Mouse (Mus musculus) brain, embryonic 14.5 days (tissue): Measurements from ENCODE around the gene Nxf1. TPM values are rescaled to one million over a fixed set of nuclear protein-coding genes. Genes with fewer than 3 reads are reported as not detected.
"Not testable (repeated sequence)": the region's sequence is repeated elsewhere in the genome, so short reads cannot be mapped to it uniquely, and the experiment has no call there.

Source experiments
- DNase-seq: peaks from one replicate; pipeline ENCODE4 v3.0.0-alpha.2; 2011; ENCODE audit warnings: low read depth
- CTCF ChIP-seq: fragments of 200-500 bp; IDR thresholded peaks from 2 replicates; pipeline ENCODE4 v1.5.1; 2012; ENCODE audit warnings: inconsistent platforms, mild to moderate bottlenecking, moderate library complexity, borderline replicate concordance; ENCODE audit not compliant: insufficient read depth, insufficient read length; ENCODE audit errors: extremely low read depth
- POLR2A ChIP-seq: fragments of 200-500 bp; IDR thresholded peaks from 2 replicates; pipeline ENCODE4 v1.6.1; 2012; ENCODE audit warnings: mild to moderate bottlenecking, inconsistent platforms, borderline replicate concordance; ENCODE audit not compliant: poor library complexity, insufficient read depth, insufficient read length, severe bottlenecking; ENCODE audit errors: extremely low read depth
- polyA plus RNA-seq: library from polyadenylated mRNA; depleted of rRNA; stranded (reverse); fragments of >200 nt; gene quantifications from 2 replicates; pipeline ENCODE4 v1.2.3, GENCODE M21; 2012

The Nxf1 gene
- polyA plus RNA-seq, 1 experiment: 176 TPM

DNA sequence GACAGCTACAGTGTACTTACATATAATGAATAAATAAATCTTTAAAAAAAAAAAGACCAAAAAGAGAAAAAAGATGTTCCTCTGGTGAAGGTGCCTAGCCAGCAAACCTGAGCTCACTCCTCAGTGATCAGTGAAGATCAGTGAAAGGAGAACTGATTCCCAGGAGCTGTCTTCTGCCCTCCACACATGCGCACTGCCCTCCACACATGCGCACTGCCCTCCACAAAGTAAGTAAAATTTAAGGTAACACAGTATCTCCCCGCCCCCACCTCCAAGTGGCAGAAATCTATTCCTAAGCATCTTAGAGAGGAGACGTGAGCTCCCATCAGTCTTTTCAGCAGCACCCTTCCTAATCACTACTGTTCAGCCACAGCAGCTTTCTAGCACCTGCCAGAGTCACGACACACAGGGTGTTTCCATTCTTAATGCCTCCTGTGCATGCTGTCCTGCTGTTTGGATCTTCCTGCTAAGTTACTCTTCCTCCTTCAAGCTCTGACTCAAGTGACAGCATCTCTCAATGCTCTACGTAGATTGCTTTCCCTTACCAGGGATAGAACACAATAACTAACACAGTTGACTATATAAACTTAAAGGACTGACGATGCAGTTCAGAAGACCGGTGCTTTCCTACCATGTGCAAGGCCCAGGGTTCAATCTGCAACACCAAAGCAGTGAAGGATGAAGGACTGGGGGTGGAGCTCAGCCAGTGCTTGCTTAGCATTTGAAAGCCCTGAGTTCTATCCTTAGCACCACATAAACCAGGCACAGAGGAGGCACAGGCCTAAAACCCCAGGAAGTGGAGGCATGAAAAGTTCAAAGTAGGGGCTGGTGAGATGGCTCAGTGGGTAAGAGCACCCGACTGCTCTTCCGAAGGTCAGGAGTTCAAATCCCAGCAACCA, 40.8 kb upstream of the Nxf1 start:
- TF ChIP-seq POLR2A (no peak), CTCF (no peak)
- DNase-seq: no peak

DNA sequence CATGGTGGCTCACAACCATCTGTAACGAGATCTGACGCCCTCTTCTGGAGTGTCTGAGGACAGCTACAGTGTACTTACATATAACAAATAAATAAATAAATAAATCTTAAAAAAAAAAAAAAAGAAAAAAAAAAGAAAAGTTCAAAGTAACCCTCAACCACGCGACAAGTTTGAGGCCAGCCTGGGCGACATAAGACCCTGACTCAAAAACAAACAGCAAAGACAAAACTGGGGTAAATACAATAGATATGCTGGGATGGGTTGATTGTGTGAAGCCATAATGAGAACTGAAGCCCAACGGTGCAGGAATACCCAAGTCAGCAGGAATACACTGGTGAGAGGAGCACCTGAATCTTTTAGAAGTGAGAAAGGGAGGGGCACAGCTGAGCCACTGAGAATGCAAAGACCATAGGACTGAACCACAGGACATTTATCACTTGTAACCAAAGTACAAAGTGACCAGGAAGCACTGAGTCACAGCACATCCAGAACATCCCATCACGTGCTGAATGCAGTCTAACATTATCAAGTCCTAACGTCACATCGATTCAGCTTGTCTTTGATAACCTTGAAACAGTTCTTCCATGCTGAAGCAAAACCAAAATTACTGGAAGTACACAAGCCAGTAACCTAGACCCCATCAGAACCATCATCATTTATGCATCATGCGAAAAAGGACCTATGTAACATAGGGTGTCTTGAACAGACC, 40.0 kb upstream of the Nxf1 start:
- DNase-seq: no peak
- TF ChIP-seq POLR2A: no peak
- no peak for TF ChIP-seq CTCF

DNA sequence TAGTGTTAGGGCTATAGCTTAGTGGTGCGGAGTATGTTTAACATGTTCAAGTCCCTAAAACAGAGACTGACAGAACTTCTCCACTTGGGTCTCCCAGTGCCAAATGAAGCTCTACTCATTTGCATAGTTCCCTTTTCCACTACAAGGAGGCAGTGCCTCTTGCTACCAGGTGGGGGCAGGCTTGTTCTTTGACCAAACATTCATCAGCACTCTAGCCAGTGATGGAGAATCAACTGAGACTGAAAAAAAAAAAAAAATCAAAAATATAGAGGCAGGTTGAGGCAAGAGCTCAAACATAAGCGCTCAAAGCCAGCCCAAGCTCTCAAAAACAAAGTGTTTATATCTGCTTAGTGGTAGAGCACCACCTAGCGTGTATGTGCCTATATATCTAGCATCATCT, 38.5 kb upstream of the Nxf1 start:
- TF ChIP-seq POLR2A (no peak), CTCF (peak; percentile 74; the same call in 1 of the 2 replicates)

DNA sequence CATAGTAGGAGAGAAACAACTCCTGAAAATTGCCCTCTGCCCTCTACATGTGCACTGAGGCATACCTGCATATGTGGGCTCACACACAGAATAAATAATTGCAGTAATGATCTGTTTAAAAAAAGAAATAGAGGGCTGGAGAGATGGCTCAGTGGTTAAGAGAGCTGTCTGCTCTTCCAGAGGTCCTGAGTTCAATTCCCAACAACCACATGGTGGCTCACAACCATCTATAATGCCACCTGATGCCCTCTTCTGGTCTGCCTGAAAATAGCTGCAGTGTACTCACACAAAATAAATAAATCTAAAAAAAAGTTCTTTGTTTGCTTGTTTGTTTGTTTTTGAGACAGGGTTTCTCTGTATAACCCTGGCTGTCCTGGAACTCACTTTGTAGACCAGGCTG, 37.8 kb upstream of the Nxf1 start:
- DNase-seq: not testable (repeated sequence)

More for the DNA sequence above, 38.5 kb upstream of the Nxf1 start:
- peak; percentile 83 for DNase-seq

DNA sequence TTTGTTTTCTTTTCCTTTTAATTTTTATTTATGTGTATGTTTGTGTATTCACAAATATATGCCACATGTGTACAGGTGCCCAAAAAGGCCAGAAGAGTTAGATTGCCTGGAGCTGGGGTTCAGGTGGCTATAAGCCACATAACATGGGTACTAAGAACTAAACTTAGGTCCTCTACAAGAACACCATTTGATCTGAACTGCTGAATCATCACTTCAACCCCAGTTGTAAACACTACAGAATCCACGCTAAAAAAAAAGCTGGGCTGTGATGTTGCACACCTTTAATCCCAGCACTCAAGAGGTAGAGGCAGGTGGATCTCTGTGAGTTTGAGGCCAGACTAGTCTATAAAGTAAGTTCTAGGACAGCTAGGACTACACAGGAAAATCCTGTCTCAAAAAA, 35.5 kb upstream of the Nxf1 start:
- TF ChIP-seq POLR2A (no peak), CTCF (no peak)
- DNase-seq: no peak

DNA sequence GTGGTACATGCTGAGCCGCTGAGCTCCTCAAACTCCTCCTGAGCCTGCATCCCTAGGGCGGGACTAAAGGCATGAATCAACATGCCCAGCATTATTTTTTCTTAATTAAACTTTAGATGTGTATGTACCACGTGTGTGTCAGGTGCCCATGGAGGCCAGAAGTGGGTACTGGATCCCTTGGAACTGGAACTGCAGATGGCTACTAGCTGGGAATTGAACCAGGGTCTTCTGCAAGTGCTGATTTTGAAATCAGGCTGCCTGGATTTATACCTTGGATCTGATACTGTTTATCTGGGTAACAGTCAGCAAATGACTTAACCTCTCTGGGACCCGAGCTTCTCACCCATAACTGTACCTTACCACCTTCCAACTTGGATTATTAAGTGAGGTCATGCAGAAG, 34.9 kb upstream of the Nxf1 start:
- no peak for DNase-seq
- TF ChIP-seq CTCF (no peak), POLR2A (no peak)

DNA sequence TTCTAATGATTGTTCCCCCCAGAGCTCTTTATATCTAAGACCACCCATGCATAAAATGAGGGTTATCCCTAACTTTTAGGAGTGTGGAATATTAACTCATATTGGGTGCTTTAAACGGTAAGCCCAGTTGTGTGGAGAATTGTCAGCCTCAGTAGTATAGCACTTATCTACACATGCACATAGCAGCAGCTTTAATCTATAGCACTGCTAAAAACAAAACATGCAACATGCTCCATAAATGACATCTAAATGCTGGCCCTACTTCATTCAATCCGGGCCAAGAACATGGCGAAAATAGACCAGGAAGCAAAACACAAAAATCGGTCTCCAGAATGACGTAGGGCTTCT, 34.3 kb upstream of the Nxf1 start:
- no peak for DNase-seq
- TF ChIP-seq CTCF (no peak), POLR2A (no peak)

DNA sequence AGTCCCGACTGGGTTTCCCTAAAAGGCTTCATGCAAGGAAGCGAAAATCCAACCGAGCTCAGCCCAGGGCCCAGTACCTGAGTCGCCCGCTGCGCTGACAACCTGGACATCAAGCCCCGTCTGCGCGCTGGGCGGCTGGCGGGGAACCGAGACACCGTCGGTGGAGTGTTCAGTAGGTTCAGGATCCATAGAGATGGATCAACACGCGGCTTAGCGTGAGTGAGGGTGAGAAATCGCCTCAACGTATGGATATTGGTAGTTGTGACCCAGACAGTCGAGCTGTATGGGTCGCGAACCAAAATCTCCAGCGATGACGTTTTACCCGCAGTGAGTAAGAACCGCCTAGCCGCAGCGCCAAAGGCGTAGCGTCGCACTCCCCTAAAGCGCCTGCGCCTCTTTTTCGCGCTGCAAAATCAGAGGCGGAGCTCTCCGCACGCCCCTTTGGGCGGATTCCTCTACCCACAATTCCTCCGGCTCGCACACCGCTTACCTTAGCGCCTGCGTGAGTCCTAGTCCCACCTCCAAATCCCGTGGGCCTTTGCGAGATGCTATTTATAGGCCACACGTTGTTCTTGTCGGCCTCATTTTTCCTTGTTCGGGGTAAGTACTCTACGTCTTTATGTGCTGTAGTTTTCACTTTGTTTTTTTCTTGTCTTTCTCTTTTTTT, 33.8 kb upstream of the Nxf1 start, which contains the start of gene Slc3a2:
Gene Slc3a2, minus strand, starts transcription at position 463 of the 667 bp plus-strand sequence.
- peak; percentile 99 for DNase-seq
- TF ChIP-seq POLR2A (peak; percentile 73; the same call in 1 of the 2 replicates), CTCF (no peak)

DNA sequence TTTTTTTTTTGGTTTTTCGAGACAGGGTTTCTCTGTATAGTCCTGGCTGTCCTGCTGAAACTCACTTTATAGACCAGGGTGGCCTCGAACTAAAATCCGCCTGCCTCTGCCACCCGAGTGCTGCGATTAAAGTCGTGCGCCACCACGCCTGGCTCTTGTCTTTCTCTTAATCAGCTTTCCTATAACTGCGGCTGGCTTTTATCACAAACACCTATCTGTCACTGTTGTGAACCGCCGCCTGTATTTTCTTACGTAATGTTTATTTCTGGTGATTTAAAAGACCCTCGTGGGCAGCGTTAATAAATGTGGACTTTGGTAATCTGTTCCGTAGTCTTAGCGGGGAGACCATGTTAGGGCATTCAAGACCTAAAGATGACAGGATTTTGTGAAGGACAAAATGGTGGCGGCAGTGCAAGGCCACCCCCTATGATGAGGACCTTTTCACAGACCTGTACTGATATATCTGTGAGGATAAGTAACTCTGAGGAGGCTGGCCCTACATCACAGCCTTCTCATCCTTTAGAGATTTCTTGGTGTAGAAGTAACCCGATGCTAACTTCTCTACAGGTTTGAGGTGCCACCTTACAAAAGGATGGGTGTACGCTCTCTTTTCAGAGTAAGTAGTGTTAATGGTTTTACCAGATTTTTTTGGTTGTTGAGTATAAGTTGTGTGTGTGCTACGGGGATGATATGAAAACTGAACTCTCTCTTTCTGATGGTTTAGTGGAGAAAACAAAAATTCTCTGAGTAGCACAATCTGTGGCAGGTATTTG, 33.1 kb upstream of the Nxf1 start:
- TF ChIP-seq CTCF: no peak
- DNase-seq: peak; percentile 41

DNA sequence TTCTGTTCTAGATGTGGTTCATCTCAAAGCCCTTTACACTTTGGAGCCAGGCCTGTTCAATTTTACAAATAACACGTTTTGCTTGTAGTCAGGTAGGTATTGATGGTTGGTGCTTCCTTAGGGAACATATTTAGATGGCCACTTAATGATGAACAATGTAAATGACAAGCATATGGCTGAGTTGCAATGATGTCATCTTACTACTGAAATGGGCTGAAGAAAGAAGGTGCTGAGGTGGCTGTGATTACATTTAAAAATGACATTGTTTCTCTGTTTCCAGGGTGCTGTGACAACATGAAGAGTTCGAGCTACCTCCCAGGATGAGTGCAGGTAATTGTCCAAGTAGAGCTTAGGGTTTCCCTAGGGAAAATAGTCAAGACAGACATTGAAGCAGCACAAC, 32.5 kb upstream of the Nxf1 start:
- TF ChIP-seq CTCF: no peak
- no peak for TF ChIP-seq POLR2A
- DNase-seq: no peak

DNA sequence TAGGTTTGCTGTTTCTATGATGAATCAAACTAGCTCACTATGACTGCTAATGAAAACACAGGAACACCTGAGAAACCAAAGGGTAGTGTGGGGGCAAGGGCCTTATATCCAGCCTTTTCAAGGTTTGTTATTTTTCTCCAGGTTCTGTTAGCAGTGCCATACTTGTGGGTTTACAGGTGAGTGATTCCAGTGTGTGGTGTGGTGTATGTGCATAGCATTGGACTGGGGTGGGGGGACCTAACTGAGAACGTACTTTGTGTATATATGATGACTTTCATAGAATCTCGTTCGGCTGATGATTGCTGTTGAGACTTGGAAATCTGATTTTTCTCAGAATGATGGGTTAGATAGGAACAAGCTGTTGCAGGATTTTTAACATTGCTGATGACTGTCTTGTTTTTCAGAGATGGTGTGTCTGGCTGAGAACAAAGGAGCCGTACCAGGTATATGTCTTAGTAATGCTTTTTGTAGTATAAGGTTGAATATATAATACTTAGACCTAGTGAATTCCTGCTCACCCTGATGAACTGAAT, 31.7 kb upstream of the Nxf1 start:
- no peak for TF ChIP-seq CTCF
- DNase-seq: no peak

DNA sequence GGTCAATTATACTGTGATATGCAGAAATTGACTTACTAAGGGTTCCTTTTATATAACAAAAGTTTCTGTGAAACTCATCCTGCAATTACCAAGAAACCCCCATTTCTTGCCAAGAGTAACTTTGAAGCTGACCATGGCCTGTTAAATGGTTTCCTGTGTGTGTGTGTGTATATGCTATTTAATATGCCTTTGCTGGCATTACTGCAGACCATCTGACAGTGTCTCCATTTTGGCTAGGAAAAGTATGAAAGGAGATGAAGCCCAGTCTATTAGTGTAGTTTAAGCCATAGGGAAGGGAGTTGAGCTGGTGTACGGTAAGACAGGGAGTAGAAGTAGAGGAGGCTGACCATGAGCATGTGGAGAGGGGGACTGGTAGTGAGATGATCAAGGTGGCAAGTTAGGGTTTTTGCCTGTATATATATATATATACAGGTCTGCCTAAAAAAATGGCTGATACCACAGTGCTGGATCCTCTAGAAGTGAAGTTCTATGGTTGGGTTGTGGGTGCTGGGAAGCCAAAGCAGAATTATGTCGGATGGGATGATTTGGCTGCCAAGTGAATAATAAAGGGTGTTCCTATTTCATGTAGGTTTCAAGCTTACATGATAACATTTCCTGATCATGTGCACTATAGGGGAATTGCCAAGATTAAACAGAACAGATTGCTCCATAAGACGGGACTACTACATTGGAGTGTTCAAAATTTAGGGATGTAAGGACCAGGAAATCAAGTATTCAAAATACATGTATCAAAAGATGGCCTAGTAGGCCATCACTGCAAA, 30.1 kb upstream of the Nxf1 start:
- DNase-seq: no peak
- TF ChIP-seq POLR2A: no peak
- no peak for TF ChIP-seq CTCF
